Mouse (Mus musculus) mouse trophoblast stem cell (cell line): Measurements from ENCODE around the gene C1qtnf2.

Source experiments
- in situ Hi-C, 2 experiments: fragments of 300-500 bp; cut with MseI, MboI; formaldehyde crosslinking; loops; 2 replicates in 1 of 2; 3 replicates in 1 of 2; pipeline ENCODE4 v1.15.1; 2025

Gene C1qtnf2

DNA sequence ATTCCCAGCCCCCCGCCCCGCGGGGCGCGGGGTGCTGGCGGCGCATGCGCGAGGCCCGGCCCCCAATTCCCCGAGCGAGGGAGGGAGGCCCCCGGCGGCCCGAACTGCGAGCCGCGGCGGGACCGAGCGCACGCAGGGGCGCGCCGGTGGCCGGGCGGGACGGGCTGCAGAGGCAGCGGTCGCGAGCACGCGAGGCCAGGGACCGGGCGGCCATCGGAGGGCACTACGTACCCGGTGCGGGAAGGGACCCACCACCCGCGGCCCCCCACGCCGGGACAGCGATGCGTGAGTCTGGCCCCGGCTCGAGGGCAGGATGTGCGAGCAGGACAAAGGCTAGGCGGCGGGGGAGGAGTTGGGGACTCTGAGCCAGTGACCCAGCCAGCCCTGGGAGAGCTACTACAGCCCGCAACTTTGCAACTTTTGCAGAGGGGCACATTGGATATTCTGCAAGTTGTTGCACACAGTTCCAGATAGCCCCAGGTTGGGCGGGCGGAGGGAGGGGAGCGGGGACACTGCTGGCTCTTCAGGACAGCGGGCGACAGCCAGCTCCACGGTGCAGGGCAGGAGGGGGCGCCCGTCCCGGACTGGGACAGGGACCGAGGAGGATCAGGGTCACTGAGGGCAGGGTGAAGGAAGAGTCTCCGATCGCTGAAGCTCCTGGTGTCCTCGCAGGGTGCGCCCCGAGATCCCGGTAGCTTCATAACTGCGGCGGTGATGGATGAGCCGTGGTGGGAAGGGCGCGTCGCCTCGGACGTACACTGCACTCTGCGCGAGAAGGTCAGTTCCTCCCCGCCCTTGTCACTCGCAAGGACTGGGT lies 54.8 kb downstream of the C1qtnf2 start, which contains the start of gene Ccnjl:
Gene Ccnjl, plus strand, starts transcription at position 102 of the 817 bp plus-strand sequence.
- in situ Hi-C loops: no loop called here

DNA sequence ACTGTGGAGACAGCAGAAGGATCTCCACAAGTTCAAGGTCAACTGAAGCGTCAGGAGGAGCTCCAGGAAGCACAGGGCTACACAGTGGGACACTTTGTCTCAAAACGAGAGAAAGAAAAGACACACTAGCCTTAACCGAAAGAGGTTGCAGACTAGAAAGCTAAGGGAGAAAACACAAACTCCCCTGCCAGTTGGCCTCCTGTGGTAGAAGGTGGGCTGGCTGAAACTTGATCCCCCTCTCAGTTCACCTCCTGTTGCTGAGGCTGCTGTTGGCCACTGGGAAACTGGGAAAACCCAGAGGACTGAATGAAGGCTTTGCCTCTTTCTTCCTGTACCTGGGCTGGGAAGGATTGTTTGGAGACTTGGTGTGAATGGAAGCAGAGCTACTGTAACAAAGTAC lies 56.0 kb downstream of the C1qtnf2 start:
- in situ Hi-C loops: no loop called here

DNA sequence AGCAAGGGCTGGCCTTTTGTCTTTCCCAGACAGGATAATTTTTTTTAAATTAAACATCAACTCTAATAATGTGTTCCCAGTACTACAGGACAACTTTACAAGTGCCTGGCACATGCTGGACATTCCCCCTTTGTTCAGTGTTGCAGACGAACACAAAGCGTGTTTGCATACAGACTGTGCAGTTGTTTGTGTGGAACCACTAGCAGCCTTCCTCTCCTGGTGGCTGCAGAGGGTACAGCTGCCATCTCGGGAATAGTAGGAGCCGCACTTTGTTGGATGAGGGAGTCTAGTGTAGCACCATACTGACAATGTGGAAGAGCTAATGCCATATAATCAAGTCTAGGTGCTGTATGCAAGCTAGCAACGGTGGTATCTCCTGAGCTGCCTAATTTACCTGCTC lies 57.5 kb downstream of the C1qtnf2 start:
- in situ Hi-C loops: no loop called here

DNA sequence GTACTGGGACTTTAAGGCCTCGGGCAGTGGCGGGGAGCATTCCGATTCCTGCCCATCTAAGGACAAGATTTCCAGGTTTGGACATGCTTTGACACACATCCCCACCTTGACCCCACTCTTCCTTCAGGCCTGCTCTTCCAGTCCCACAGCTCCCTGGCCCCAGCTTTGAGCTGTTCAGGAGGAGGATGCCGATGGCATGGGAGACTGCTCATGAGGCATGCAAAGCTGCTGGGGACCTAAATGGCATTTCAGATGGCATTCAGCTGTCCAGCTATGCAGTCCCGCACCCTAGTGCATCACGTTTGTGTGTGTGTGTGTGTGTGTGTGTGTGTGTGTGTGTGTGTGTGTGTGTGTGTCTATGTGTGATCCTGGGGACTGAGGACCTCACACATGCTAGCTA lies 63.0 kb downstream of the C1qtnf2 start:
- in situ Hi-C loops: no loop called here

DNA sequence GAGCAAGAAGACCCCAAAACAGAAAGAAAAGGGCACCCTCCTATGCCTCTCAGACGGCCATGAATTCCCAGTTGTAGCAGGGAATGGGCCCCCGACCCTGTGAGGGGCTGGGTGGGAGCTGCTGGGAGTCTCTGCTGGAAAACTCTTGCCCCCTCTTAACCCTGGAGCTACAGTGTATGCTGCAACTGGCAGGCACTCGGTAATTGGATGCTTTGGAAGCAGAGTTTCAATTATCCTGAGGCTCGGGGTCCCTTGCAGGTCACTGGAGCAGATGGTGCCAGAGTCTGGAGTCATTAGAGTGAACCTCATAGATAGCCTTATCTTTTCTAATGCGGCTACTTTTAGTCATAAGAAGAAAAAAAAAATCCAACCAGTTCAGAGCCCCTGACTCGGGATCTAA lies 65.8 kb downstream of the C1qtnf2 start:
- in situ Hi-C loops: no loop called here
